Mouse (Mus musculus): ENCODE results near the gene Rap2c. TPM values are rescaled to one million over a fixed set of nuclear protein-coding genes. Genes with fewer than 3 reads are reported as not detected.

The Rap2c gene
- 10 to 100 TPM; 36.6 to 38.2 TPM for total RNA-seq (2023)

GRCm38 (mm10) chrX:51017851-51018785, at the start of gene Rap2c:
Gene Rap2c (minus strand): TSS chrX:51018018.

Other genes starting within 250 kb of the Rap2c start
- gene Stk26, start 177.0 kb downstream of the Rap2c start, total RNA-seq (2023): 10 to 100 TPM; 62.1 to 70.1 TPM
- not detected for gene Frmd7, start 75.3 kb downstream of the Rap2c start, total RNA-seq (2023)
- gene Mbnl3, start 188.5 kb upstream of the Rap2c start, total RNA-seq (2023): 10 to 100 TPM; 23.5 to 29.2 TPM